Mouse (Mus musculus) olfactory bulb, adult 2 months (tissue): Measurements from ENCODE around the gene Nlk.

ENCODE experiments used
- CTCF ChIP-seq: fragments of 200-500 bp; IDR thresholded peaks from 2 replicates; pipeline ENCODE4 v1.5.1; 2012; ENCODE audit warnings: low read depth, mild to moderate bottlenecking, low read length, moderate library complexity; ENCODE audit not compliant: insufficient read depth
- POLR2A ChIP-seq: fragments of 200-500 bp; IDR thresholded peaks from 2 replicates; pipeline ENCODE4 v1.6.1; 2012; ENCODE audit warnings: mild to moderate bottlenecking, low read depth, low read length, moderate library complexity; ENCODE audit not compliant: insufficient read depth

DNA sequence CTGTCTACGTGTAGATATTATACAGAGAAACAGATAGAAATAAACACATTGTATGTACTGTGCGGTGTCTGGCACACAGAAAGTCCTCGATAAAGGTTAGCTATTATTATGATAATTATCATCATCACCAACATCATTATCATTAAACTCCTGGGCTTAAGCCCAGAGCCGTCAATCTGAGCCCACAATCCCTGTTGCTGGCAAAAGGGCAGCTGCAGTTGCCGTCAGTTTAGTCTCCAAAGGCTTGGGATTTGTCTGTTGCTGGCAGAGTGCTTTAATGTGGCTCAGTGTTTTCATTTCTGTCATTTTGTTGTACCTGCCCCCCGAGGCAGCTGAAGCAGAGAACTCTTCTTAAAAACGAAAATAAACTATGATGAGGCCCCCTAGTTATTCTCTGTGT is 44.8 kb upstream of the Nlk start:
- TF ChIP-seq CTCF (no peak), POLR2A (no peak)
